Mouse (Mus musculus) hindlimb bud, embryonic 11.5 days (tissue): ENCODE measurements around the gene Aars.
A peak's percentile ranks its signal among the peaks of the same experiment; 100 is the strongest.
"Not testable (repeated sequence)": the region's sequence is repeated elsewhere in the genome, so short reads cannot be mapped to it uniquely, and the experiment has no call there.

ENCODE experiments used
- DNase-seq: peaks from one replicate; pipeline ENCODE4 v3.0.0-alpha.2; 2012; ENCODE audit warnings: low read depth, low spot score; ENCODE audit errors: extremely low spot score

The Aars gene

GRCm38 (mm10) chr8:111053827-111054518, 21.0 kb downstream of the Aars start:
- DNase-seq: no peak

- DNase-seq: no peak
Measured at GRCm38 (mm10) chr8:111055031-111055634, 22.2 kb downstream of the Aars start.

GRCm38 (mm10) chr8:111055661-111056060, 22.7 kb downstream of the Aars start:
- DNase-seq: no peak

DNA sequence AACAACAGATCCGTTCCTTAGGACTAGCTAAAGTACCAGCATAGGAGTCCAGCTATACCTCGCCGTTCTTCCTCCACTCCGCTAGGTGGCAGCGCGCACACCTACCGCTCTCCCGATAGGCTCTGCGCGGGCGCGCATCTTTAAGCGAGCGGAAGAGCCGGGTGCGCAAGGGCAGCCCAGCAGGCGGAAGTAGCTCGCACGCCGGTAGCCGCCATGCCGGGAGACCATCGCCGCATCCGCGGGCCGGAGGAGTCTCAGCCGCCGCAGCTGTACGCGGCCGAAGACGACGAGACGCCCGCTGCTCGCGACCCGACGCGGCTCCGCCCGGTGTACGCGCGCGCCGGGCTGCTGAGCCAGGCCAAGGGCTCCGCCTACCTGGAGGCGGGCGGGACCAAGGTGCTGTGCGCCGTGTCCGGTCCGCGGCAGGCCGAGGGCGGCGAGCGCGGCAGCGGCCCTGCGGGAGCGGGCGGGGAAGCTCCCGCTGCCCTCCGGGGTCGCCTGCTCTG, 23.3 kb downstream of the Aars start, which contains the start of gene Exosc6:
Gene Exosc6, plus strand, starts transcription at position 182 of the 506 bp plus-strand sequence.
- DNase-seq: peak; percentile 71

GRCm38 (mm10) chr8:111056691-111057293, 23.8 kb downstream of the Aars start:
- DNase-seq: no peak

GRCm38 (mm10) chr8:111058946-111059572, 26.1 kb downstream of the Aars start:
- DNase-seq: no peak

GRCm38 (mm10) chr8:111061688-111062071, 28.7 kb downstream of the Aars start:
- DNase-seq: no peak

DNA sequence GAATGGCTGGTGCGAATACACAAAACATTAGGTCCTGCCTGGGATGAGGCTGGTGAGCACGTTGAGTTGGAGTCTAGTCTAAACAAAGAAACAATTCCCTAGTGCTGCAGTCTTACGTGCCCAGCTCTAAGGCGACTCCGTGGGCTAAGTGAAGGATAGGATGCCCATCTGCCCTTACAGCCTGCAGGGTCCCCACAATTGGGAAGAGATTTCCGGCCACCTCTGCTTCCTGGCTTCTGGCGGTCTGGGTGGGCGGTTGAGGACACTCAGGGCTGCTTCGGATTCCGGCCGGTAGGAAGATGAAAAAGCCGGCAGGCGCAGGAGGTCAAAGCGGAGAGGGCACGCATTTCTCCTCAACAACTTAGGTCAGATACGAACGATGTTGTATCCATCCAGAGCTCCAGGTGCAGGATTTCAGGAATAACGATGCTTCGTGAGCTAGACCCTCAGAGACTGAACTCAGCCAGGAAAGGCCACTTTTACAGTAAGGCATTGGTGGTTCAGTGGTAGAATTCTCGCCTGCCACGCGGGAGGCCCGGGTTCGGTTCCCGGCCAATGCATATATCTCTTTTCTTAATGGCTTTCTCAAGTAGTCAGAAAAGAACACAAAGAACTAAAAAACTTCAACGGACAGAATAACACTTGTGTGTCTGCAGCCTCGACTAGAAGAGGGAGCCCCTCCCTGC, 29.3 kb downstream of the Aars start:
- peak; percentile 95 for DNase-seq

DNA sequence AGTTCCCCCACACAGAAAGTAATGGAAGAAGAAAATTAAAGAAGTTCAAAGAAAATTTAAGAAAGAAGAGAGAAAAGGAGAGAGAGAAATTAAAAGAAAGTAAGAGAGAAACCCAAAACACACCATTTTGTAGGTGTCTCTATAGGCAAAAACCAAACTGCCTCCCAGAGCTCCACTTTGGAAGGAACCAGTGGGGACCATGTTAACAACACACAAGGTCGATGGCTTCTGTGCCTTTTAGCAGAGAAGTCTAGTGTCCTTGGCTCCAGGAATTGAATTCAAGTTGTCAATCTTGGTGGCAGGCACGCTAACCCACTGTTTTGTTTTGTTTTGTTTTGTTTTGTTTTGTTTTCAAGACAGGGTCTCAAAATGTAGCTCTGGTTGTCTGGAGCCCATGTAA, 29.9 kb downstream of the Aars start:
- DNase-seq: no peak

GRCm38 (mm10) chr8:111066308-111066707, 33.4 kb downstream of the Aars start:
- no peak for DNase-seq

GRCm38 (mm10) chr8:111067439-111067838, 34.5 kb downstream of the Aars start:
- DNase-seq: no peak

GRCm38 (mm10) chr8:111068660-111069059, 35.7 kb downstream of the Aars start:
- DNase-seq: not testable (repeated sequence)

- no peak for DNase-seq
Measured at GRCm38 (mm10) chr8:111075926-111076325, 43.0 kb downstream of the Aars start.

DNA sequence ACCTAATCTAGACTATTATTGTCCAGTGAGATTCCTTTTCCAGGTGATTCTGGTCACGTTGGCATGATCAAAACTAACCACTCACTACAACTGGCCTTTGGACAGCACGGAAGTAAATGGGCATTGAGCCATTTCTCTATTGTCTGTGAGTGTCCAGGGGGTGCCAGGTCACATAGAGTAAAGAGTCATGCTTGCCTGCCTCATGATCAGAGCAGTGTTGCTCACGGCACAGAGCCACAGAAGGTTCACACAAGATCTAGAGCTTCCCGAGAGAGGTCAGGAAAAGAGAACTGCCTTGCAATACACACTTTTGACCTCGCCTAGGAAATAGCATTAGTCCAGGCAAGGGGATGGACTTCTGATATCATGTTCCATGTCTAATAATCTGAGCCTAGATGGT, 46.5 kb downstream of the Aars start:
- no peak for DNase-seq

DNA sequence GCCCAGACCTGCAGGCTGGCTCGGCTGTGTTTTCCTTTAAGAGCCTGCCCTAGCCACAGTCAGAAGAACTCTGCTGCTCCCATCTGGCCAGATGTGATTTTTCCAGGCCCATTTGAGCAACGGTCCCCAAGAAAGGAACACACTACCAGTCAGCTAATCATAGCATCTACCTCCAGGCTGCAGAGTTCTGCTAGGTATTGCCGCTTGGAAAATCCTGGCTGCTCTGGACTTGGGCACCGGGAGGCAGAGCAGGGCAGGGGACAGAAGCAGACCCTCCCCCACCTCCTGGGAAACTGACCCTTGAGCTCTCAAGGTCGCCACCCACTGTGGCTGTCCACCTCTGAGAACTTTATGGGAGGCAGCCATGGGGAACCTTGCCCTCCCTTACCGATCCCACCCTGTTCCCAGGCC, 46.9 kb downstream of the Aars start:
- DNase-seq: no peak

- DNase-seq: no peak
Measured at GRCm38 (mm10) chr8:111081580-111082258, 48.8 kb downstream of the Aars start.

DNA sequence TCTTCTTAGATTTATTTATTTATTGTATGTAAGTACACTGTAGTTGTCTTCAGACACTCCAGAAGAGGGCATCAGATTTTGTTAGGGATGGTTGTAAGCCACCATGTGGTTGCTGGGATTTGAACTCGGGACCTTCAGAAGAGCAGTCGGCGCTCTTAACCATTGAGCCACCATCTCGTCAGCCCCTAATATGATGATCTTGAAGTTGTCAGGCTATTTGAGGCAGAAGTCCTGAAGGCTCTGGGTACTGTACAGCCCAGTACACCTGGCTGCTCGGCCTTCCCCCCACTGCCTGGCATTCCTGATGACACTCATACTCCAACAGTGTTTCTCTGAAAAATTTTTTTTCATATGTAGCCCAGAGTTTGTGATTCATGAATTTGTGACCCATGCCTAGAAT, 51.0 kb downstream of the Aars start:
- DNase-seq: not testable (repeated sequence)

- DNase-seq: peak; percentile 66
Measured at GRCm38 (mm10) chr8:111090126-111090525, 57.2 kb downstream of the Aars start.

- DNase-seq: no peak
Measured at GRCm38 (mm10) chr8:111091706-111092105, 58.8 kb downstream of the Aars start.

GRCm38 (mm10) chr8:111092326-111092725, 59.4 kb downstream of the Aars start, which contains the start of gene Clec18a:
Gene Clec18a (minus strand): TSS chr8:111092426.
- DNase-seq: not testable (repeated sequence)
